Mouse (Mus musculus): ENCODE results near the gene Zdhhc5.
A peak's percentile ranks its signal among the peaks of the same experiment; 100 is the strongest.
"Not testable (repeated sequence)": the region's sequence is repeated elsewhere in the genome, so short reads cannot be mapped to it uniquely, and the experiment has no call there.

The Zdhhc5 gene

GRCm38 (mm10) chr2:84695007-84695695 lies 19.8 kb downstream of the Zdhhc5 start:
- DNase-seq (ENCODE audit: extremely low spot score) = no peak

GRCm38 (mm10) chr2:84690050-84690449 lies 24.9 kb downstream of the Zdhhc5 start:
- DNase-seq (ENCODE audit: extremely low spot score) = no peak

- DNase-seq (ENCODE audit: extremely low spot score) = no peak
Observed at GRCm38 (mm10) chr2:84688080-84688844, 26.7 kb downstream of the Zdhhc5 start.

- DNase-seq (ENCODE audit: extremely low spot score) = no peak
Observed at GRCm38 (mm10) chr2:84682605-84683183, 32.3 kb downstream of the Zdhhc5 start.

GRCm38 (mm10) chr2:84679016-84679415 lies 36.0 kb downstream of the Zdhhc5 start, which contains the start of gene Tmx2:
TSS of gene Tmx2 (minus strand) at chr2:84679140.
- no peak for DNase-seq (ENCODE audit: extremely low spot score)

GRCm38 (mm10) chr2:84677968-84678880 lies 36.8 kb downstream of the Zdhhc5 start, which contains the start of the genes Gm28635 and Med19:
TSS of gene Gm28635 (minus strand) at chr2:84678041.
TSS of gene Med19 (plus strand) at chr2:84678402.
- peak; percentile 91 for DNase-seq (ENCODE audit: extremely low spot score)

GRCm38 (mm10) chr2:84677270-84677967 lies 37.6 kb downstream of the Zdhhc5 start:
- DNase-seq (ENCODE audit: extremely low spot score) = peak; percentile 72

GRCm38 (mm10) chr2:84671535-84671934 lies 43.4 kb downstream of the Zdhhc5 start:
- DNase-seq (ENCODE audit: extremely low spot score) = not testable (repeated sequence)

GRCm38 (mm10) chr2:84670569-84670933 lies 44.4 kb downstream of the Zdhhc5 start, which contains the start of gene Selenoh:
TSS of gene Selenoh (minus strand) at chr2:84670770.
- peak; percentile 94 for DNase-seq (ENCODE audit: extremely low spot score)

GRCm38 (mm10) chr2:84669828-84670568 lies 45.0 kb downstream of the Zdhhc5 start:
- no peak for DNase-seq (ENCODE audit: extremely low spot score)

- DNase-seq (ENCODE audit: extremely low spot score) = no peak
Observed at GRCm38 (mm10) chr2:84666081-84666480, 48.9 kb downstream of the Zdhhc5 start.

- no peak for DNase-seq (ENCODE audit: extremely low spot score)
Observed at GRCm38 (mm10) chr2:84662866-84663265, 52.1 kb downstream of the Zdhhc5 start.

GRCm38 (mm10) chr2:84660253-84660652 lies 54.7 kb downstream of the Zdhhc5 start:
- DNase-seq (ENCODE audit: extremely low spot score) = no peak

- no peak for DNase-seq (ENCODE audit: extremely low spot score)
Observed at GRCm38 (mm10) chr2:84658806-84659205, 56.2 kb downstream of the Zdhhc5 start, which contains the start of gene Btbd18. TSS of gene Btbd18 (plus strand) at chr2:84659079.

- DNase-seq (ENCODE audit: extremely low spot score) = no peak
Observed at GRCm38 (mm10) chr2:84655864-84656263, 59.1 kb downstream of the Zdhhc5 start.

GRCm38 (mm10) chr2:84653354-84653753 lies 61.6 kb downstream of the Zdhhc5 start:
- no peak for DNase-seq (ENCODE audit: extremely low spot score)

GRCm38 (mm10) chr2:84650464-84651195 lies 64.3 kb downstream of the Zdhhc5 start, which contains the start of gene Ctnnd1:
TSS of gene Ctnnd1 (minus strand) at chr2:84650765.
- DNase-seq (ENCODE audit: extremely low spot score) = peak; percentile 84

GRCm38 (mm10) chr2:84649674-84650073 lies 65.3 kb downstream of the Zdhhc5 start:
- DNase-seq (ENCODE audit: extremely low spot score) = no peak

- no peak for DNase-seq (ENCODE audit: extremely low spot score)
Observed at GRCm38 (mm10) chr2:84648369-84648768, 66.6 kb downstream of the Zdhhc5 start.
